Mouse (Mus musculus): ENCODE measurements around the gene Tmcc3.

Tmcc3 gene

DNA sequence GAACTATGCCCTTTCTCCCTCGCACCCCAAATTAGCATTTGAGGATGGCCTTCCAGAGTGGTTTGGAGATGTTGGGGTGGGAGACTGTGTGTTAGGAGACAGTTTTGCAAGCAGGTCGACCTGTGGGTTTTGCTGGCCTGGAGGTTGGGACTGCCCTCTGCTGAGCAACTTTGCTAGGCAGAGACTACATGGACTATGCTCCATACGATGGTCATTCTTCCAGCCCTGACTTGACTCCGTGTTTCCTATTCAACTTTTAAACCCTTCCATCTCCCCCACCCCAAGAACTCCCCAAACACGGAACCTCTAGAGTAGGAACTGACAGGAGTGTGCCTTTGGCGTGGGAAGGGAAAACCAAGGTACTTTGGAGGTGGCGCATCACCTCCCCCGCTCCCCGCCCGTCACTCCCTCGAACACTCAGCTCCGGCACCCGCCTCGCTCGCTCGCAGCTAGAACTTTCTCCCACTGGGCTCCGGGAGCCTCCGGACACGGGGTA lies at the start of gene Tmcc3:
TSS of gene Tmcc3 (plus strand) at position 439 of the 496 bp plus-strand sequence.
- peak; percentile 13 to 27 for DNase-seq

DNA sequence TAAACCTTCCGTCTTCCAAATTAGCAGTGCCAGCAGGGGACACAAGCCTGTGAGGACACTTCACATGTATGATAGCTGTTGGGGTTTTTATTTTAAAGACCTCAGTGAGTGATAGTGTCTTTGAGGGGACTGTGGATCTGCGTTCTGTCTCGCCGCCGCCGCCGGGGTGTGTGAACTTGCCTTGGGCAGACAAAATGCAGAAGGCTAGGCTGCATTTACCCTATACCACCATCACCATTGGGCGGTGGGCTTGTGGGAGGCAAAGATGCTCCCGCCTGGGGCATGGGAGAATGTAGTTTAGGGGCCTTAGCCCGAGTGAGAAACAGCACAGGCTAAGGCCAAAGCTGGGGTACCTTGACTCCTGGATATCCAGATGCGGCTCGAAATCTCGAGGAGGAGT lies 49.1 kb upstream of the Tmcc3 start:
- no peak for DNase-seq

DNA sequence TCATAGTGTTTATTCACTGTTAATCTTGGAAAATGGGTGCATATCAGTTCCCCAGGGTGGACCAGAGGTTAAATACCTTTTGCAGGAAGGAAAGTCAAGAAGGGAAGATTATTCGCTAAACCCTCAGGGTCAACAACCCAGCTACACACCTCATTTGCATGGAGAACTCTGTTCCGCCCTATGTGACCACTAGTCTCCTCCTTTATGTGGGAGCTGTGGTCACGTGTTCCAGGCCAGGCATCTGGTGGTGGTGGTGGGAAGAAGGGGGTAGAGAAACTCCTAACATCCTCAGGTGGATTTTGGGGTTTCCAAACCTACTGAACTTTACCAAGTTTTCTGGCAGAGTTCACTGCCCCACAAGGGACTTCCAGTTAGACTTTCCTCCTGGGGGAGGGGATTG lies 48.5 kb upstream of the Tmcc3 start:
- no peak for DNase-seq

DNA sequence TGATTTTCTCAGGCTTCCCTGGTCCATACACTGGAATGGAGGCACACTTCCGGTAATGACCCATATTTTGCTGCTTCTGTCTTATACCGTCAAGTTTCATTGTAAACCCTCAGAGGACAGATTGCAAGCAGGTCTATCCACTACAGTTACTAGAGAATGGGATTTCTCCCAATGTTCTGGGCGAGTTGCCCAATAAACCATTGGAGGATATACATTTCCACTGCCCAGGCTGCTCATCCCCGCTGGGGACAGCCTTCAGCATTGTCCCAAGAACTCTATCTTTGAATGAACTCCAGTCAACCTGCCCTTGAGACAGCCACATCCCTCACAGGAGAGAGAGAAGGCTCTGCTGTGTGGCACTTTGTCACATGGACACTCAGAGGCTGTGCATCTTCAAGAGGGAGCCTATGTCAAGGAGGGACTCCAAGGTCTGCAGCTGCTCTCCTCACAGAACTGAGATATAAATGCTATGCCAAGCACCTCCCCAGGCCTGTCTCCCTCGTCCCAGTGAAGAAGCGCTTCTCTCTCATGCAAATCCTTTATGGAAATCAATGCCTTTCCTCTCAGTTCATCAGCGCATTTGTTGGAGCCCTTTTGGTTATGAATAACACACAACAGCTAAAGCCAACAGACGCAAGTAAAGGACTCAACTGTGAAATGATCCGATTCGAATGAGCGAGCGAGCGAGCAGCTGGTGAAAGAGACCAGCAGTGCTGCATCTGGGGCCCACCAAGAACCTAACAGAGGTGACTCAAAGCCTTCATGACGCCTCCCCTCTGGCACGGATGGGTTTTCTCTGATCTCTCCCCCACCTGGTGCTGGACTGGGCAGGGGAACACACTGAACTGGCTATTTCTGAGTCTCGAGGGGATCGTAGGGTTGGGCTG lies 45.9 kb upstream of the Tmcc3 start:
- peak; percentile 29 to 42 for DNase-seq

- no peak for DNase-seq
Measured at GRCm38 (mm10) chr10:94275321-94275720, 36.4 kb upstream of the Tmcc3 start.

DNA sequence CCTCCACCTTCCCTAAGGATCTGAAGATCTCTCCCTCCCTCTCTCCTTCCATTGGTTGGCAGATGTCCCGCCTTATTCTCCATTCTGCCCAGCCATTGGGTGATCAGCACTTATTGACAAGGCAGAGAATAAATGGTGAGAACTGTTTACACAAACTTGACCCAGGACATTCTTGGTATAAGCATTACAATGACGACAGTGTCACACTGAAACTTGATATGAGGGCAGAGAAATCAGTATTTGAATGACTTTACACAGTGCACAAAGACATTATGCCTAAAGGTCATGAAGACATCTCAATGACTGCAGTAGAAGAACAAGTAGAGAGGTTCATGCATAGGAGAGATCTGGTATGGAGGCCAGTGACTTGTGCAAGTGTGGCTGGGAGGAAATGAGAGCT lies 35.2 kb upstream of the Tmcc3 start:
- no peak for DNase-seq

DNA sequence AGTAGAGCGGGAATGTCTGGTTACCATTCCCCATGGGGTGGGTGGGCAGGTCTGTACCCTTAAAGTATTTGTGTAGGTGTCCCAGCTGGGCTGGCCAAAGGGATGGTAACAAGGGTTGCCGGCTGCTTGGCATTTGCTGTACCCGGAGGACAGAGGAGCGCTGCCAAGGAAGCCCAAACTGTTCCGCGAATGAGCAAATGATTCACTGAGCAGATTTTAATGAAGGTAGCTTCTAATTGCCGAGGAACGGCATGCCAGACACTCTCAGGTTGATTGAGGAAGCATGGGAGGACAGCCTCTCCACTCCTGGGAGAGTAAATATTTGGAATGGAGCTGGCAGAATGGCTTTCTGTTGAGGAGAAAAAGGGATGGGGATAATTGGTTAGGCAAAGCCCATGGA lies 29.6 kb upstream of the Tmcc3 start:
- DNase-seq, result peak; percentile 59 to 66

- DNase-seq, result no peak
Measured at GRCm38 (mm10) chr10:94282797-94283196, 29.0 kb upstream of the Tmcc3 start.

DNA sequence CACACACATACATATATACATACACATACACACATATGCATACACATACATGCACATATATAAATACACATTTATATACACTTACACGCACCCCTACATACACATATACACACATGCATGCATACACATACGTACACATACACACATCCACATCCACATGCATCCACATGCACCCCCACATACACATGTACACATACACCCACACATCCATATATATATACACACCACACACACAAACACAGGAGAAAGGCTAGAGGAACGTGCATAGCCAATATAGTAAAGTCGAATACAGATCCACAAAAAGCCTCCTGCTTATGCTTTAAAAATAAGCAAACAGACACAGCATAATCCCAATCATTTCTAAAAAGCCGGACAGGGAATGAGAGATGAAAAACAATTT lies 17.3 kb upstream of the Tmcc3 start:
- DNase-seq, result no peak

GRCm38 (mm10) chr10:94294933-94295750 lies 16.6 kb upstream of the Tmcc3 start:
- peak; percentile 64 to 74 for DNase-seq

DNA sequence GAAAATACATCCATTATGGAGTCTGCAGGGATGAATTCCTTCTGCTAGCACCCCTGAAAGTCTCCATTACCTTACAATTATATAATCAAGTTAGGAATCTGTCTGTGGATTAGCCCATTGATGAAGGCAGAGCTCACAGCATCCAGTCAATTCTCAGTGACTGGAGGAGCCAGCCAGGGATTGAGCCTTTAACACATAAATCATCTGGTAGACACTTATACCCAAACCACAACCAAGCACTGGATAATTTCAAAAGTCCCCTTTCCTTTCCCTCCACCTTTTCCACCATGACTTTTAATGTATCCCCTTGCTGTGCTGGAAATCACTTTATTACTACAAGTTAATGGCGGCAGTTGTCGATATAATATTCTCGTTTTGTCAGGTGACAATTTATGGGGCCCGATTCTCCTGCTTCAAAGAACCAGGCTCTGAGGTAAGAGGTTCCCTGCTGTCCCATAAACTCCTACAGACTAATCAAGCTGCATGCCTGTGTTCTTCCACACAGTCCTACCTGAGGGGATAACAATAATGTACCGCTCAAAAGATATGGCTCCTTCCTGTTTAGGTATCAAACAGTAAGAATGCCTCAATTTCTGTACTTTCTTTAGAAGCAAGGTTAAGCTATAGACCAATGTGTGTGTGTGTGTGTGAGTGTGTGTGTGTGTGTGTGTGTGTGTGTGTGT lies 15.7 kb upstream of the Tmcc3 start:
- DNase-seq, result no peak

DNA sequence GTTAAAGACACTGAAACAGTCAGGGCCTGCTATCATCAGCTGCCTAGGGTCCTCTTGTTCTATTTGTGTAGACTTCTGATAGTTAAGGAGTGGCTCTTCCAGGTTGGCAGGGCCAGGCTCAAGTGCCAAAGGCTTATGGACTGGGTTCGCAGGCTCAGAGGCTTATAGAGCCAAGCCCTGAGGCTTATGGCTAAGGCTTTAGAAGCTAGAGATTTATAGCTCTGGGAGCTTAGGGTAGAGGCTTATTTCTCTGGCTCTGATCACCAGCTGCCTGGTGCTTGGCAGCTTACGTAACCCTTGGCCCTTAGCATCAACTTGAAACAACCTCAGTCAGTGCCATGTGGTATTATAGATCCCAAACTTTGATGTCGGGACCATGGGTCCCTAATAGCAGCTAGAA lies 13.3 kb upstream of the Tmcc3 start, which contains the start of gene Gm4792:
TSS of gene Gm4792 (minus strand) at position 233 of the 400 bp plus-strand sequence.
- no peak for DNase-seq

GRCm38 (mm10) chr10:94299301-94299700 lies 12.4 kb upstream of the Tmcc3 start:
- no peak for DNase-seq

DNA sequence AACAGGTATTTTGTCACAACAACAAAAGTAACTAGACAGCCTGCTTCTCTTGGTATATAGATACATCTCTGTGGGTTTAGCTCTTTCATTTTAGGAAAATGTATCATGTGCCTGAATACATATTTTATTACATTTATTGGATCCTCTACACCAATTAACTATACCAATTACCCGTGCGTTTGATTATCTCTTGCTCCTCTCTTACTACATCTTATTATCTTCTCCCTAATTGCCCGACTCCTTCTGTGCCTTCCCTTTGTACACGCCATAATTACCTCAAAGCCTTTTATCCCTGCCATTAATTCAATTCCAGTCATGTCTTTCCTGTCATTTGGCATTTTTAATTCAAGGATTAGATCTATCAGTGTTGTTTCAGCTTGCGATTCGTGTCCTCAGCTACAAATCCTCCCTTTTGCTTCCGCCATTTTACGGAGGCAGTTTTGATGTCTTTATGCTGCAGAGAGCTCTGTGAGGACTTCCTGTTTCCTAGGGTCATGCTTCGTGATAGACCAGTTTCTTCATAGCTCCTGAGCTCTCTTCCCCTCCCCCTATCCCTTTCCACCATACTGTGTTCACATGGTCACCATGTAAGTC lies 7.6 kb upstream of the Tmcc3 start:
- no peak for DNase-seq

GRCm38 (mm10) chr10:94305526-94305925 lies 6.2 kb upstream of the Tmcc3 start:
- no peak for DNase-seq

GRCm38 (mm10) chr10:94310499-94311267 lies 1.1 kb upstream of the Tmcc3 start:
- DNase-seq, result no peak

GRCm38 (mm10) chr10:94312007-94312715 lies 412 bp downstream of the Tmcc3 start:
- DNase-seq, result peak; percentile 23 to 44

DNA sequence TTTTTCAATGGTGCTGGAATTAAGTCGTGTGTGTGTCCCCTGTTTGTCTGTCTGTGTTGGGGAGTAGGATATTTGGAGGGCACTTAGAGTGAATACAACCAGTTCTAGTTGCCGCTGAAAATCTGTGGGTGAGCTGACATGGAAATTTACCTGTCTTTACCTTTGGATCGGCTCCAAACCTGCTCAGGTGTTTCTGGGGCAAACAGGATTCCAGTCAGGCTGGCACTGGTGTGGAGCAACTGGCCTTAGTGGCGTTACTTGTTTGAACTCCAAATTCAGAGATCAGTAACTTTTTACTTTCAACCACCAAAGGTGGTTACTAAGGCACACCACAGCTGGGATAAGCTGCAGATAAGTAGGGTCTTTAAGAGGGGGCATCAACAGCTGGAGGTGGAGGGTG lies 1.4 kb downstream of the Tmcc3 start:
- no peak for DNase-seq

- no peak for DNase-seq
Measured at GRCm38 (mm10) chr10:94318574-94318973, 6.8 kb downstream of the Tmcc3 start.

GRCm38 (mm10) chr10:94329962-94330361 lies 18.2 kb downstream of the Tmcc3 start:
- DNase-seq, result no peak
